Mouse (Mus musculus) ES-E14 (cell line): ENCODE measurements around the gene Parp4. TPM values are rescaled to one million over a fixed set of nuclear protein-coding genes. Genes with fewer than 3 reads are reported as not detected.

Experiments used
- DNase-seq: peaks from one replicate; pipeline ENCODE4 v3.0.0-alpha.2; 2013; ENCODE audit warnings: low read depth, low spot score
- H3K27ac ChIP-seq: 2 replicates; pipeline ENCODE4 v1.5.1; 2012; ENCODE audit warnings: low read depth, mild to moderate bottlenecking, low read length, moderate library complexity, mixed read lengths; ENCODE audit not compliant: poor library complexity, insufficient read depth, severe bottlenecking
- H3K36me3 ChIP-seq: 2 replicates; pipeline ENCODE4 v1.6.1; 2012; ENCODE audit warnings: mild to moderate bottlenecking, low read length, moderate library complexity, mixed read lengths; ENCODE audit not compliant: control insufficient read depth, poor library complexity, insufficient read depth, severe bottlenecking
- H3K4me1 ChIP-seq, 2 experiments: fragments of 150-350 bp in 1 of 2; sonication (generic) in 1 of 2; 2 replicates each; pipeline ENCODE4 v1.6.1; 2012; ENCODE audit warnings: low read length in 2 of 2, mild to moderate bottlenecking in 1 of 2, mixed read lengths in 1 of 2; ENCODE audit not compliant: control insufficient read depth in 2 of 2, insufficient read depth in 2 of 2, poor library complexity in 1 of 2
- H3K4me3 ChIP-seq, 2 experiments: fragments of 150-350 bp in 1 of 2; sonication (generic) in 1 of 2; 2 replicates each; pipeline ENCODE4 v1.5.1; 2012; ENCODE audit warnings: low read length in 2 of 2, low read depth in 1 of 2, mild to moderate bottlenecking in 1 of 2, mixed read lengths in 1 of 2; ENCODE audit not compliant: insufficient read depth in 1 of 2, poor library complexity in 1 of 2, severe bottlenecking in 1 of 2
- H3K9ac ChIP-seq: 2 replicates; pipeline ENCODE4 v1.6.1; 2012; ENCODE audit warnings: low read depth, mild to moderate bottlenecking, low read length, mixed read lengths; ENCODE audit not compliant: poor library complexity, insufficient read depth, severe bottlenecking
- H3K9me3 ChIP-seq: fragments of 150-350 bp; sonication (generic); 2 replicates; pipeline ENCODE4 v1.6.1; 2012; ENCODE audit warnings: low read depth, mild to moderate bottlenecking, low read length; ENCODE audit not compliant: control insufficient read depth, insufficient read depth
- CHD2 ChIP-seq: IDR thresholded peaks from 2 replicates; pipeline ENCODE4 v1.6.1; 2014; ENCODE audit warnings: mild to moderate bottlenecking, low read depth, low read length, inconsistent platforms
- HCFC1 ChIP-seq: IDR thresholded peaks from 2 replicates; pipeline ENCODE4 v1.6.1; 2012; ENCODE audit warnings: low read length, inconsistent platforms, borderline replicate concordance; ENCODE audit not compliant: insufficient read depth
- MAFK ChIP-seq: IDR thresholded peaks from 2 replicates; pipeline ENCODE4 v1.6.1; 2014; ENCODE audit warnings: mild to moderate bottlenecking, low read depth, low read length, inconsistent platforms; ENCODE audit not compliant: insufficient read depth
- ZC3H11A ChIP-seq: IDR thresholded peaks from 2 replicates; pipeline ENCODE4 v1.6.1; 2012; ENCODE audit warnings: low read depth, mild to moderate bottlenecking, inconsistent platforms, low read length, borderline replicate concordance
- ZNF384 ChIP-seq: IDR thresholded peaks from 2 replicates; pipeline ENCODE4 v1.6.1; 2012; ENCODE audit warnings: low read depth, low read length, inconsistent platforms
- in situ Hi-C, 2 experiments: fragments of 600-800 bp; cut with MboI; formaldehyde crosslinking; loops; one replicate each; pipeline ENCODE4 v1.15.1; 2025; ENCODE audit warnings: low sequenced_read_pairs in 2 of 2, inconsistent platforms in 1 of 2; ENCODE audit not compliant: unreplicated experiment in 2 of 2
- total RNA-seq: library from RNA; depleted of rRNA; stranded (reverse); fragments of 300-350 nt; gene quantifications from 2 replicates; pipeline ENCODE4 v1.2.3, GENCODE M21; 2012

Gene Parp4
- total RNA-seq, 1 experiment, result 1.7 TPM

- Histone ChIP-seq H3K4me1 (0 out of 4 replicates have a peak, but pooled peaks cover 0 to 5% of the 10 kb centered on the region in 2 experiments), H3K27ac (no peak overlapping the region), H3K4me3 (no peak overlapping the region), H3K9ac (no peak overlapping the region), H3K36me3 (no peaks in the 10 kb centered on the region), H3K9me3 (no peaks in the 10 kb centered on the region)
- no peak for DNase-seq
- no peak for TF ChIP-seq CHD2
- TF ChIP-seq HCFC1, result no peak
- no peak for TF ChIP-seq ZNF384
- TF ChIP-seq ZC3H11A, result no peak
- no peak for TF ChIP-seq MAFK
- in situ Hi-C loops, result no loop called here
Measured at GRCm38 (mm10) chr14:56569041-56569440, 6.4 kb upstream of the Parp4 start.

- H3K27ac ChIP-seq, result no peak overlapping the region
- H3K9ac ChIP-seq, result peak overlapping the region; percentile 87
- no peaks in the 10 kb centered on the region for H3K36me3 ChIP-seq
- peak; percentile 95 for DNase-seq
- peak overlapping the region; percentile 83 to 88 for H3K4me3 ChIP-seq
- TF ChIP-seq ZNF384 (no peak), HCFC1 (peak; percentile 98), ZC3H11A (no peak), MAFK (no peak), CHD2 (no peak)
- peaks cover 3 to 5% of the 10 kb centered on the region in 2 experiments; a peak in 3 of 4 replicates for H3K4me1 ChIP-seq
- in situ Hi-C loops, result no loop called here
- no peaks in the 10 kb centered on the region for H3K9me3 ChIP-seq
Measured at GRCm38 (mm10) chr14:56571310-56572093, 3.9 kb upstream of the Parp4 start.

GRCm38 (mm10) chr14:56572546-56572945 is 2.9 kb upstream of the Parp4 start:
- peaks cover 5% of the 10 kb centered on the region in 2 experiments; a peak in 3 of 4 replicates for H3K4me1 ChIP-seq
- TF ChIP-seq MAFK, result no peak
- TF ChIP-seq ZC3H11A, result no peak
- TF ChIP-seq HCFC1, result no peak
- TF ChIP-seq ZNF384, result no peak
- TF ChIP-seq CHD2, result no peak
- H3K9me3 ChIP-seq, result no peaks in the 10 kb centered on the region
- in situ Hi-C loops, result no loop called here
- H3K4me3 ChIP-seq, result no peak overlapping the region
- no peak for DNase-seq
- no peak overlapping the region for H3K9ac ChIP-seq
- H3K27ac ChIP-seq, result no peak overlapping the region
- no peaks in the 10 kb centered on the region for H3K36me3 ChIP-seq

GRCm38 (mm10) chr14:56575969-56576901 is 816 bp downstream of the Parp4 start:
- H3K27ac ChIP-seq, result no peak overlapping the region
- no peak for DNase-seq
- in situ Hi-C loops, result no loop called here
- no peaks in the 10 kb centered on the region for H3K9me3 ChIP-seq
- TF ChIP-seq MAFK, result no peak
- no peak for TF ChIP-seq ZNF384
- TF ChIP-seq HCFC1, result no peak
- TF ChIP-seq ZC3H11A, result no peak
- TF ChIP-seq CHD2, result no peak
- peaks cover 3 to 5% of the 10 kb centered on the region in 2 experiments; a peak in 3 of 4 replicates for H3K4me1 ChIP-seq
- peak overlapping the region; percentile 64 to 79 for H3K4me3 ChIP-seq
- H3K9ac ChIP-seq, result no peak overlapping the region
- H3K36me3 ChIP-seq, result no peaks in the 10 kb centered on the region
